Mouse (Mus musculus) right cerebral cortex, postnatal 10 days (tissue): ENCODE measurements around the gene Sephs1.
A peak's percentile ranks its signal among the peaks of the same experiment; 100 is the strongest.

Experiments used
- DNase-seq, 2 experiments: peaks; one replicate each; pipeline ENCODE4 v3.0.0; 2021; ENCODE audit warnings: low spot score in 2 of 2

Sephs1 gene

GRCm38 (mm10) chr2:4881350-4882248, at the start of gene Sephs1:
Gene Sephs1 (plus strand): TSS chr2:4881564.
- peak; percentile 90 for DNase-seq

GRCm38 (mm10) chr2:4832166-4832565, 49.2 kb upstream of the Sephs1 start:
- no peak for DNase-seq

- no peak for DNase-seq
Measured at GRCm38 (mm10) chr2:4849449-4849848, 31.9 kb upstream of the Sephs1 start.

- DNase-seq = peak in 1 of 2 experiments; percentile 57
Measured at GRCm38 (mm10) chr2:4857186-4857585, 24.2 kb upstream of the Sephs1 start.

- no peak for DNase-seq
Measured at GRCm38 (mm10) chr2:4858161-4858560, 23.2 kb upstream of the Sephs1 start.

- peak; percentile 71 to 85 for DNase-seq
Measured at GRCm38 (mm10) chr2:4864008-4864816, 17.2 kb upstream of the Sephs1 start.

GRCm38 (mm10) chr2:4864817-4865296, 16.5 kb upstream of the Sephs1 start:
- no peak for DNase-seq

GRCm38 (mm10) chr2:4868028-4868725, 13.2 kb upstream of the Sephs1 start:
- no peak for DNase-seq

- DNase-seq = no peak
Measured at GRCm38 (mm10) chr2:4872740-4873139, 8.6 kb upstream of the Sephs1 start.

GRCm38 (mm10) chr2:4873331-4873730, 8.0 kb upstream of the Sephs1 start:
- DNase-seq = no peak

- no peak for DNase-seq
Measured at GRCm38 (mm10) chr2:4875090-4875489, 6.3 kb upstream of the Sephs1 start.

- no peak for DNase-seq
Measured at GRCm38 (mm10) chr2:4876131-4876530, 5.2 kb upstream of the Sephs1 start.

GRCm38 (mm10) chr2:4880737-4881349, 521 bp upstream of the Sephs1 start:
- DNase-seq = peak; percentile 53 to 62

- DNase-seq = peak; percentile 75 to 77
Measured at GRCm38 (mm10) chr2:4882249-4882791, 956 bp downstream of the Sephs1 start.

- DNase-seq = no peak
Measured at GRCm38 (mm10) chr2:4883009-4883704, 1.8 kb downstream of the Sephs1 start.

- DNase-seq = no peak
Measured at GRCm38 (mm10) chr2:4886896-4887295, 5.5 kb downstream of the Sephs1 start.

GRCm38 (mm10) chr2:4895598-4895997, 14.2 kb downstream of the Sephs1 start:
- no peak for DNase-seq

- no peak for DNase-seq
Measured at GRCm38 (mm10) chr2:4896970-4897369, 15.6 kb downstream of the Sephs1 start.

- DNase-seq = no peak
Measured at GRCm38 (mm10) chr2:4900624-4901023, 19.3 kb downstream of the Sephs1 start.

GRCm38 (mm10) chr2:4902346-4902745, 21.0 kb downstream of the Sephs1 start:
- DNase-seq = no peak
